Mouse (Mus musculus) hindbrain, embryonic 14.5 days (tissue): ENCODE results near the gene Fmnl3. TPM values are rescaled to one million over a fixed set of nuclear protein-coding genes. Genes with fewer than 3 reads are reported as not detected.

Source experiments
- ATAC-seq: fragments of 200-750 bp; cut with Nextera tagmentation; 2 replicates; pipeline ENCODE4 v1.8.0; 2017; ENCODE audit warnings: moderate number of reproducible peaks, mild to moderate bottlenecking, moderate TSS enrichment, moderate library complexity; ENCODE audit not compliant: low FRiP score
- DNase-seq: peaks from one replicate; pipeline ENCODE4 v3.0.0-alpha.2; 2015; ENCODE audit warnings: low spot score
- H3K27ac ChIP-seq: fragments of 300-500 bp; sonication (generic); 2 replicates; pipeline ENCODE4 v1.5.1; 2014; ENCODE audit warnings: mild to moderate bottlenecking, moderate library complexity
- H3K27me3 ChIP-seq: fragments of 300-500 bp; sonication (generic); 2 replicates; pipeline ENCODE4 v1.6.1; 2014; ENCODE audit warnings: mild to moderate bottlenecking, low read length, mixed read lengths; ENCODE audit not compliant: control insufficient read depth, insufficient read depth
- H3K36me3 ChIP-seq: fragments of 300-500 bp; sonication (generic); replicated peaks from 2 replicates; pipeline ENCODE4 v1.6.1; 2014; ENCODE audit not compliant: control insufficient read depth, insufficient read depth
- H3K4me1 ChIP-seq: fragments of 300-500 bp; sonication (generic); replicated peaks from 2 replicates; pipeline ENCODE4 v1.6.1; 2014; ENCODE audit warnings: antibody characterized with exemption, low read length, mixed read lengths; ENCODE audit not compliant: control insufficient read depth, insufficient read depth
- H3K4me2 ChIP-seq: fragments of 300-500 bp; sonication (generic); replicated peaks from 2 replicates; pipeline ENCODE4 v1.6.1; 2014; ENCODE audit warnings: mild to moderate bottlenecking, moderate library complexity
- H3K4me3 ChIP-seq: fragments of 300-500 bp; sonication (generic); replicated peaks from 2 replicates; pipeline ENCODE4 v1.5.1; 2014; ENCODE audit warnings: mild to moderate bottlenecking, low read length
- H3K9ac ChIP-seq: fragments of 300-500 bp; sonication (generic); 2 replicates; pipeline ENCODE4 v1.6.1; 2014
- H3K9me3 ChIP-seq: fragments of 300-500 bp; sonication (generic); 2 replicates; pipeline ENCODE4 v1.6.1; 2016; ENCODE audit warnings: low read length; ENCODE audit not compliant: control insufficient read depth
- WGBS: fragments of 180-500 bp; shearing (Covaris S2); extraction: QIAGEN DNeasy Blood & Tissue Kit; methylation state at CpG from one replicate; pipeline ENCODE4 v1.1.7; 2014; 5-methylcytosine and 5-hydroxymethylcytosine counted together
- polyA plus RNA-seq: library from polyadenylated mRNA; unstranded; fragments of >200 nt; fragmentation: Nextera tagmentation; extraction: Ambion mirVana; gene quantifications from 2 replicates; pipeline ENCODE4 v1.2.1, GENCODE M21; 2014

Fmnl3 gene
- polyA plus RNA-seq, 1 experiment from 2014 or later = 9.2 TPM

DNA sequence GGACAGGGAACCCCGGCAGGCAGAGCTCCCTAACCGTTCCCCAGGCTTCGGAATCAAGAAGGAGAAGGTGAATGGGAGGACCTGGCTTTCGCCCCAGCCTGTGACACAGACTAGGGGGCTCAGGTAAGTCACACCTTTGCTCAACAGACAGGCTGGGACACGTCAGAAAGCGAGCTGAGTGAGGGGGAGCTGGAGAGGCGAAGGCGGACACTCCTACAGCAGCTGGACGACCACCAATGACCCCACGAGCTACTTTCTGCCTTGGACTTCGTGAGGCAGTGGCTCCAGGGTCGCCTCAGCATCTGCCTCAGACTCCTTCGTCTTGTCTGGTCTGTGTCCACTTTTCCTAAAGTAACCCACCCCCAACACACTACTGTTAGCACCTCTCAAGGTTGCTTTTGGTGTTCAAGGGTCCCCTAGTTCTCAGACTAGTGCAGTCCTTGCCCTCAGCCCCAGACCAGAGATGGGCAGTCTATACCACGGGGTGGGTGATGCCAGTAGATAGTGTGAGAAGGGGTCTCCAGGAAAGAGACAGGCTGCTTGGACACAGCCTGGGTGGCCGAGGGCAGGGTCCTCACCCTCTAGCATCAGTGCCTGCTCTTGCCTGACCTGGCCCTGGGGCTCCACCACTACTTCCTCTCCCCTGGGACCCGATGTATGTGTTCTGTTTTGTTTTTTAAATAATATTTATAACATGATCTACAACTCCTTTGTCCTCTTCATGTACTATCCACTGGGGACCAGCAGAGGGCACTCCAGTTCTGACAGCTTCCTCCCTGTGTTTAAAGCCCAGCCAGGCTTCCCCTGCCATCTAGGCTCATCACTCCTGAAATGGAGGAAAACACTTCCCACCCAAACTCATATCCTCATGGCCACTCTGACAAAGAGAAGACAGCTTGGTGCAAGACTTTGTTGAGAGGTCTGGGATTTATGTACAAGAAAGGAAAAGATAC, 53.7 kb downstream of the Fmnl3 start:
- ATAC-seq (peak; percentile 38), DNase-seq (peak; percentile 85)
- Histone ChIP-seq H3K36me3 (peaks cover 99% of the 10 kb centered on the region), H3K9ac (peak overlapping the region; percentile 38; the same call in 1 of the 2 replicates), H3K9me3 (no peaks in the 10 kb centered on the region), H3K27ac (peak overlapping the region; percentile 74), H3K4me2 (no peak overlapping the region), H3K4me3 (no peak overlapping the region), H3K4me1 (no peaks in the 10 kb centered on the region), H3K27me3 (no peaks in the 10 kb centered on the region)
- WGBS = 85% methylated on average over 16 of the region's 16 CpGs

DNA sequence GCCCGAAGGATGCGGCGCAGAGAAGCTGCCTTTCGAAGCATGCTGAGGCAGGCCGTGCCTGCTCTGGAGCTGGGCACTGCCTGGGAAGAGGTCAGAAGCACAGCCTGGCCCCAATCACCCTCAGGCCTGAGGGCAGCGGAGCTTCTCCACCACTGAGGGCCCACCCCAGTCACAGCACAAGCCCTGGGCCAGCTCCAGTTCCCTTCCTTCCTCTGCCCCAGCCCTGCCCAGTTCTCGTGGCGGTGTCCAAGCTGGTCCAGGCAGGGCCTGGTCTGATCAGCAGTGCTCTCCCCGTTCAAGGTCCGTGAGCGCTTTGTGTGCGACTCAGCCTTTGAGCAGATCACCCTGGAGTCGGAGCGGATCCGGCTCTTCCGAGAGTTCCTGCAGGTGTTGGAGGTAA, 55.4 kb downstream of the Fmnl3 start:
- 92% methylated on average over 16 of the region's 16 CpGs for WGBS
- no peaks in the 10 kb centered on the region for H3K27me3 ChIP-seq
- DNase-seq (no peak), ATAC-seq (no peak)
- H3K9me3 ChIP-seq = no peaks in the 10 kb centered on the region
- no peak overlapping the region for H3K27ac ChIP-seq
- no peak overlapping the region for H3K4me2 ChIP-seq
- H3K36me3 ChIP-seq = peaks cover 99% of the 10 kb centered on the region
- no peak overlapping the region for H3K4me3 ChIP-seq
- H3K4me1 ChIP-seq = no peaks in the 10 kb centered on the region
- no peak overlapping the region for H3K9ac ChIP-seq

DNA sequence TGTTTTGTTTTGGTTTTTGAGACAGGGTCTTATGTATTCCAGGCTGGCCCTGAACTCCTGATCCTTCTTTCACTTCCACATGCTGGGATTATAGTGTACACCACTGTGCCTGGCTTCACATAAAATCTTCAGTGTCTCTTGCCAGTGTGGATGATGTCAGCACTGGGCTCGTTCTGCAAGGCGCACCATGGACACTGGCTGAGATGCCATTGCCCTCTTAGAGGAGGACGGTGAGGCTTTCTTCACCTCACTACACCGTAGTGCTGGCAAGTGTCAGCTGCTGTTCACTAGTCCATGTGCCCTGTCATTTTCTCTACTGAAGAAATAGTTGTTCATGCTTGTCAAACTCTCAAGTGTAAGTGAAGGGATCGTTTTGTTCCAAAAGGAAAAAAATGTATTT, 59.7 kb downstream of the Fmnl3 start:
- ATAC-seq = no peak
- DNase-seq = no peak
- Histone ChIP-seq H3K4me2 (no peak overlapping the region), H3K9me3 (no peaks in the 10 kb centered on the region), H3K4me3 (no peak overlapping the region), H3K27ac (no peak overlapping the region), H3K9ac (no peak overlapping the region), H3K27me3 (no peaks in the 10 kb centered on the region), H3K36me3 (peaks cover 99% of the 10 kb centered on the region), H3K4me1 (no peaks in the 10 kb centered on the region)
- 94% methylated on average over 5 of the region's 5 CpGs for WGBS

DNA sequence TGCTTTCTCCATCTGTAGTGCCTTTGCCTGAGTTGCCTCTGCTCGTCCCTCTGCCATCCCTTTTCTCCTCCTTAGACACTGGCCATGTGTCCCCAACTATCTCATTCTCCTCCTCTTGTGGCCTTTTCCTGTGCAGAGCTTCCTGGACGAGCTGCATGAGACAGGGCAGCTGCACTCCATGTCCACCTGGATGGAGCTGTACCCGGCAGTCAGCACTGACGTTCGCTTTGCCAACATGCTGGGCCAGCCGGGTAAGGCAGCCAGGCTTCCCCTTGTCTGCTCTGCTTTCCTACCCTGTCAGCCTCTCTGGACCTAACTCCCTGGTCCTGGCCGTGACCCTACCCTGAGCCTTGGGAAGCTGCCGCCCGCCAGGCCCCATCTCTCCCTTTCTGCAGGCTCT, 60.7 kb downstream of the Fmnl3 start:
- H3K4me1 ChIP-seq = no peaks in the 10 kb centered on the region
- H3K27me3 ChIP-seq = no peaks in the 10 kb centered on the region
- H3K4me3 ChIP-seq = no peak overlapping the region
- 96% methylated on average over 9 of the region's 9 CpGs for WGBS
- H3K4me2 ChIP-seq = no peak overlapping the region
- DNase-seq = no peak
- H3K9ac ChIP-seq = no peak overlapping the region
- no peak for ATAC-seq
- no peak overlapping the region for H3K27ac ChIP-seq
- peaks cover 99% of the 10 kb centered on the region for H3K36me3 ChIP-seq
- no peaks in the 10 kb centered on the region for H3K9me3 ChIP-seq

DNA sequence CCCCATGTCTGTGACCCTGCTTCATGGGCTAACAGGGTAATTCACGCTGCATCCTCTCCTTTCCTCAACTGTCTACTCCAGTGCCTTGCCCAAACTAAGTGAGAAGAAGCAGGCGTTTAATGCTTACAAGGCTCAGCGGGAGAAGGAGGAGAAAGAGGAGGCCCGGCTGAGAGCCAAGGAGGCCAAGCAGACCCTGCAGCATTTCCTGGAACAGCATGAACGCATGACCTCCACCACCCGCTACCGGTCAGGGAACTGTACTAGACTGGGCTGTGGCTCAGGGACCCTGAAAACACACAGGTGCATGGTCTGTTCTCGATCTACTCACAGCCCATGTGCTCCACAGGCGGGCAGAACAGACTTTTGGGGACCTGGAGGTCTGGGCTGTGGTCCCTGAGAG, 62.8 kb downstream of the Fmnl3 start:
- Histone ChIP-seq H3K4me2 (no peak overlapping the region), H3K4me3 (no peak overlapping the region), H3K9ac (no peak overlapping the region), H3K4me1 (no peaks in the 10 kb centered on the region), H3K36me3 (peaks cover 94% of the 10 kb centered on the region), H3K27me3 (no peaks in the 10 kb centered on the region), H3K27ac (no peak overlapping the region), H3K9me3 (no peaks in the 10 kb centered on the region)
- no peak for DNase-seq
- 87% methylated on average over 9 of the region's 9 CpGs for WGBS
- ATAC-seq = no peak

DNA sequence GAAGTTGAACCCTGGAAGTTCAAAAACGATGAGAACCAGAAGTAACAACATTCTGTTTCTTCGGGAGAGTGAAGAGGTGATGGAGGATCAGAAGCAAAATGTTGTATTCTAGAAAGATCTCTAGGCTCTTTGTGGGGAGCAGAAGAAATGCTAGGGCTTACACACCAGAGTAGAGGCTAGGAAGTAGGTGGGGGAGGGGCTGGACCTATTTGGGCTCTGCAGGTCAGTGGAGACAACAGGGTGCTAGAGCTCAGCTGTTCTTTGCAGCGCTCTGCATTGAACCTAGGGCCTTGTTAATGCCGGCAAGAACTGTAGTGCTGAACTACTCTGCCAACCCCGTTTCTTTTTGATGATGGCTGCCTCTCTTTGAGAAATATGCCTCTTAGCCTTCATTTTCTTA, 74.1 kb downstream of the Fmnl3 start:
- WGBS = 43% methylated on average over 5 of the region's 5 CpGs

DNA sequence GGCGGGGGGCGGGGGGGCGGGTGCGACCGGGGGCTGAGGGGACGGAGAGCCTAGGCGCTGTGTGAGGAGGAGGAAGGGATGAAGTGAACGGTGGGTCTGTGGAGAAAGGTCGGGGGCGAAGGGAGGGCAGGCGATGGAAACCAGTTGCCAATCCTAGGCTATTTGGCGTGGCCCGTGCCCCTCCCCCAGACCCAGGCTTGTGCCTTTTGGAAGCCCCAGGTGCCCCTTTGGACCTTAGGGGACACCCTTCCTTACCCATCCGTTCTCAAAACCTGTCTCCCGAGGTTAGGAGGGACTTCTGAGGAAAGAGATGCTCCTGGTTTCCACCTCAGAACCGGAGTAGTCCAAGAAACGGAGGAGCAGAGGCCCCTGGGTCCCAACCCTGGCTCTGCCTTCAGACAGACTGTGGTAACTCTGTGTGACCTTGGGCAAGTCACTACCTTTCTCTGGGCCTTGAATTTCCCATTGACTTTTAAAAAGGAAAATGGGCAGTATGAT, 74.7 kb downstream of the Fmnl3 start, which contains the start of gene Fam186b:
Gene Fam186b, minus strand, starts transcription at position 405 of the 498 bp plus-strand sequence.
- H3K4me3 ChIP-seq = peak within 1 kb of the TSS; percentile 69
- H3K4me1 ChIP-seq = peaks cover 19% of the 10 kb centered on the region
- H3K9ac ChIP-seq = peak within 1 kb of the TSS; percentile 76
- ATAC-seq (peak; percentile 38; the same call in 1 of the 2 replicates), DNase-seq (peak; percentile 27)
- peak within 1 kb of the TSS; percentile 89 for H3K27ac ChIP-seq
- H3K4me2 ChIP-seq = peak within 1 kb of the TSS; percentile 73
- H3K9me3 ChIP-seq = no peaks in the 10 kb centered on the region
- no peaks in the 10 kb centered on the region for H3K27me3 ChIP-seq
- no peaks in the 10 kb centered on the region for H3K36me3 ChIP-seq
- WGBS = 2% methylated on average over 11 of the region's 17 CpGs

More for the DNA sequence above, 74.1 kb downstream of the Fmnl3 start:
- Histone ChIP-seq H3K4me1 (peaks cover 19% of the 10 kb centered on the region), H3K4me3 (peak overlapping the region; percentile 69), H3K36me3 (no peaks in the 10 kb centered on the region), H3K9ac (peak overlapping the region; percentile 76), H3K27me3 (no peaks in the 10 kb centered on the region), H3K9me3 (no peaks in the 10 kb centered on the region), H3K27ac (peak overlapping the region; percentile 89; the same call in 1 of the 2 replicates), H3K4me2 (peak overlapping the region; percentile 73)
- ATAC-seq (no peak), DNase-seq (no peak)

DNA sequence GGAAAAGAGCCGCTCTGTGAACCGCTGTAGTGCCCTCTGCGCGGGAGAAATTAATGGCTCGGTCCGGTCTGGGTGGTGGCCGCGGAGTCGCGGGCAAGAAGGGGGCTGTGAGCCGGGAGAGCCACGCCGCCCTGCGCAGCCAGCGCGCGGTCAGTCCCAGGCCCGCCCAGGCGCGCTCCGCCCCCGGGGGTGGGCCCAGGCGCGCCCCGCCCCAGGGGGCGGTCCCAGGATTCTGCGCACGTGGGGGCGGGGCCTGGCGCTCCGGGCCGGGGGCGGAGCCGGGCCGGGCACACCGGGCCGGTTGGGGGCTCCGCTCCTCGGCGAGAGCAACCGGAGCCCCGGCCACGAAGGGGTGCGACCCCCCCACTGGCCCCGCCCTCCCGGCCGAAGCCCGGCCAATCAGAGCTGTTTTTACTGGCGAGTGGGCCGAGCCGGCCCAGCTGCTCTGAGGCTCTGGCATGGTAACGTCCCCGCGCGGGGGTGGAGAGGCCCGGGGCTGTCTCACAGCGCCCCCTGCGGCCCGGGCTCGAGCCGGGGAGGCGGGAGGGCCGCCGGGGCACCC, 75.4 kb downstream of the Fmnl3 start, which contains the start of gene Prpf40b:
Gene Prpf40b, plus strand, starts transcription at position 275 of the 562 bp plus-strand sequence.
- under 1% methylated on average over 52 of the region's 64 CpGs for WGBS
- no peaks in the 10 kb centered on the region for H3K27me3 ChIP-seq
- H3K4me1 ChIP-seq = peaks cover 19% of the 10 kb centered on the region
- ATAC-seq (peak; percentile 96), DNase-seq (peak; percentile 93)
- H3K27ac ChIP-seq = peak within 1 kb of the TSS; percentile 89
- H3K9me3 ChIP-seq = no peaks in the 10 kb centered on the region
- peak within 1 kb of the TSS; percentile 69 for H3K4me3 ChIP-seq
- no peaks in the 10 kb centered on the region for H3K36me3 ChIP-seq
- H3K4me2 ChIP-seq = peak within 1 kb of the TSS; percentile 73
- peak within 1 kb of the TSS; percentile 76 for H3K9ac ChIP-seq

DNA sequence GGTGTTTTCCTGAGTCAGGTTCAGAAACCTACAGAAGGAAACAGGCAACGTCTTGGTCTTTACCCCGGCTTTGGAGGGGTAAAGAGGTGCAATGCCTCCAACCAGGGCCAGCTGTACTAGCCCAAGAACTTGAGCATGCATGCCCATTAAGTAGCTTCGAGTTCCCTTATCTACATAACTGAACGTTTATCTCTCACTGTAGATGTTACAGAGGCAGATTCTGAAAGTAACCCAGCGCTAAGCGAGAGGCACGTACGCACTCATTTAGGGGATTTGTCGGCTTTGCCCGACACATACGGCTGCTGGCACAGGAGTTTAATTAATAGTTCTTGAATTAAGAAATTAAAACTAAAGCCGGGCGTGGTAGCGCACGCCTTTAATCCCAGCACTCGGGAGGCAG, 76.0 kb downstream of the Fmnl3 start:
- Histone ChIP-seq H3K27ac (peak overlapping the region; percentile 89; the same call in 1 of the 2 replicates), H3K4me2 (peak overlapping the region; percentile 73), H3K4me3 (peak overlapping the region; percentile 69), H3K36me3 (no peaks in the 10 kb centered on the region), H3K9me3 (no peaks in the 10 kb centered on the region), H3K4me1 (peaks cover 19% of the 10 kb centered on the region), H3K9ac (peak overlapping the region; percentile 76), H3K27me3 (no peaks in the 10 kb centered on the region)
- ATAC-seq = no peak
- 32% methylated on average over 16 of the region's 16 CpGs for WGBS
- no peak for DNase-seq
